Mouse (Mus musculus): ENCODE measurements at regions not wholly inside any gene's neighbourhood (a gene's known extent, or its start where the extent isn't known, plus 50 kb on each side); places are given as distances from the start of the nearest gene placed in this dataset.

DNA sequence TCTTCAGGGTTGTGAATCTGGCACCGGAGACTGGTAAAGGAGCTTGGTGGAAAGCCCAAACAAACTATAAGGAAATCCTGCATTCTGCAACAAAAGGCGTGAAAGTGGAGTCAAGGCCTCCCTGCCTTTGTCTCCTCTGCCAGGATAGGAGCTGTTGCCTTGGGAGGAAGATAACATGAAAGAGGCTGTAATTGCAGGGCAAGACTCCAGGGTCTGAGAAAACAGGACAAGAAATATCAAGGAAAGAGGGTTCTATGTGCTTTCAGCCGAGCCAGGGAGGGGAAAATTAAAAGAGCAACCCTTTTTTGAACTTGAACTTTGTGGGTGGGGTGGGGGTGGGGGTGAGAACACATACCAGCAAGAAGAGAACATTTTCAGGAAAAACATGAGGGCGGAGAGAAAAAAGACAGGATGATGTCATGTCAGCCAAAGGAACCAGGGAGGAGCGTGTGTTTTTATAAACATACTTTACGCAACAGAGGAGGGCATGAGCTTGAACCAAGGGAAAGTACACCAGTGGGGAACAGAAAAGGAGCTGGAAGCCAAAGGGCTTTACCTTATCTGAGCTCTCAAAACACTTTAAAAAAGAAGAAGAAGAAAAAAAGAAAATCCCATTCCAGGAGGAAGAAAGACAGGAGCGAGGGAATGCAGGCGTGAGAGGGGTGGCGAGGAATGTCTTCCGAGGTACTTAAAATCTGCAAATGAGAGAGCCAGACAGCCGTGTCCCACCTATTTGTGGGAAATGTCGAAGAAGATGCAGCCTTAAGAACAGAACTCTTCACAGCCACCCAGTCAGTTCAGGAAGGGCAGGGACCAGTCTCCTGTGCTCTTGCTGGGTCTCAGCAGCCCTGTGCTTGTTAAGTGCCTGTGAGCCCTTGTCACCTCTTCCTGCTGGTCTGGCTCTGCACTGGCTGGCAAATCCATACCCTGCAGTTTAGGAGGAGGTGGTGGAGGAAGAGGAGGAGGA, 66.2 kb upstream of the Irf2bp2 start:
- DNase-seq = no peak
- intact Hi-C loops (cut with DNase I; ENCODE audit: low total_unique reads) = loop anchor here (10.0 kb wide), 1 partner anchor 45 kb away; no protein-coding TSS in a partner anchor

DNA sequence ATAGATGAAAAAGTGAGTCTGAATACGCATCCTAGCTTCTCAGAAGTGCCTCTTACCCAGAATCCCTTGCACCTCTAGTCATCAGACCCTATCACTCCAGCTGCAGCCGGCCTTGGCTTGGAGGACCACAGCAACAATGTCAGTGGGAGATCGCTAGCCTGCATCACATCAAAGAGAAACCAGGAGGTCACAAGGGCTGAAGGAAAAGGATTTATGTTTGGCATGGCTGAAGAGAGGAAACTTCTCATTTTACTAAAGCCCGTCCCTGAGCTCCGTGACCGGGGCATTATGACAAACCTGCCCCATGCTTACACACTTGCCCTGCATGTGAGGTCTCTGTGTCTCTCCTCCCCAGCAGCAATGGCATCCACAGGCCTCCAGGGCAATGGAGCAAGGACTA, 63.8 kb upstream of the Irf2bp2 start:
- no peak for DNase-seq
- intact Hi-C loops (cut with DNase I; ENCODE audit: low total_unique reads) = no loop called here

- intact Hi-C loops (cut with DNase I; ENCODE audit: low total_unique reads) = no loop called here
- DNase-seq = no peak
Measured at GRCm38 (mm10) chr8:126656554-126657260, 62.9 kb upstream of the Irf2bp2 start.

- intact Hi-C loops (cut with DNase I; ENCODE audit: low total_unique reads) = no loop called here
- no peak for DNase-seq
Measured at GRCm38 (mm10) chr8:126655565-126655964, 61.8 kb upstream of the Irf2bp2 start.

- no peak for DNase-seq
- intact Hi-C loops (cut with DNase I; ENCODE audit: low total_unique reads) = no loop called here
Measured at GRCm38 (mm10) chr8:126654353-126654752, 60.6 kb upstream of the Irf2bp2 start.

DNA sequence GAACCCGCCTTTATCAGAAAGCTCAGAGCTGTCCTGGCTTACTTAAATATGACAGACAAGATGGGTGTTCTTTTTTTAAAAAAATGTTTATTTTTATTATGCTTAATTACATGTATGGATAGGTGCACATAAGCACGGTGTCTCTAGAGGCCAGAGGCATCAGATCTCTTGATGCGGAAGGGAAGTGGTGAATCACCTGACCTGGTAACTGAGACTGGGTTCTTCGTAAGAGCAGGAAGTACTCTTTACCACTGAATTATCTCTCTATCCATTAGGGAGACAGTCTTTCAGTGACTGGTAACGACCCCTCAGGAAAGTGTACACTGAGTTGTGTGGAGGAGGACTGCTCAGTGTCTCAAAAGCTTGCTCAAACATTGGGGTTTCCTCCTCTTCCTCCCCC, 58.4 kb upstream of the Irf2bp2 start:
- DNase-seq = no peak
- intact Hi-C loops (cut with DNase I; ENCODE audit: low total_unique reads) = no loop called here

- intact Hi-C loops (cut with DNase I; ENCODE audit: low total_unique reads) = no loop called here
- DNase-seq = no peak
Measured at GRCm38 (mm10) chr8:126650945-126651344, 57.2 kb upstream of the Irf2bp2 start.

GRCm38 (mm10) chr8:126649305-126649704, 55.5 kb upstream of the Irf2bp2 start:
- intact Hi-C loops (cut with DNase I; ENCODE audit: low total_unique reads) = no loop called here
- DNase-seq = no peak

- DNase-seq = no peak
- intact Hi-C loops (cut with DNase I; ENCODE audit: low total_unique reads) = no loop called here
Measured at GRCm38 (mm10) chr8:126647350-126647749, 53.6 kb upstream of the Irf2bp2 start.

GRCm38 (mm10) chr8:126646604-126647311, 53.0 kb upstream of the Irf2bp2 start:
- no peak for DNase-seq
- intact Hi-C loops (cut with DNase I; ENCODE audit: low total_unique reads) = no loop called here

DNA sequence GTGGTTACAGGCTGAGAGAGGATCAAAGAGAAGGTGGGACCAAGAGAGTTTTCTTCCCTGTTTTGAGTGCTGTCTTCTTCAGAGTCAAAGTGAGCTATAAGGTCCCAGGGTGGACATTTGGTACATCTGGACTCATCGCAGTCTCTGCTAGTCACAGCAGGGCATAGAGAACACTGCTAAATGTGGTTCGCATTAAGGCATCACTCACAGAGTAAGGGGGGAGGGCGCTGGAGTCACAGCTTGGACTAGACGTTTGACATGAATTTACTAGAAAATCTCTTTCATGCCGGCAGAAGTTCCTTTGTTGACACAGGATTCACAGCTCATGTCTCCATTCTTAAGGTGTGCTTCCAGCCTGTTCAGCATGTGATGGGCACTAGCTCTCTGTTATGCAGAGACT, 50.4 kb upstream of the Irf2bp2 start:
- no peak for DNase-seq
- intact Hi-C loops (cut with DNase I; ENCODE audit: low total_unique reads) = loop anchor here (5.0 kb wide), 1 partner anchor 37 kb away; no protein-coding TSS in a partner anchor
